Mouse (Mus musculus) CH12.LX (cell line): ENCODE measurements around the gene Eml2.

Source experiments
- CTCF ChIP-seq, 2 experiments: IDR thresholded peaks in 1 of 2; conservative IDR thresholded peaks in 1 of 2; 2 replicates each; pipeline ENCODE4 v1.5.1; 2011 to 2012; ENCODE audit warnings: low read depth in 2 of 2, low read length in 2 of 2, improper control_type of control experiment in 1 of 2, inconsistent platforms in 1 of 2, mild to moderate bottlenecking in 1 of 2, moderate library complexity in 1 of 2
- EP300 ChIP-seq: IDR thresholded peaks from 2 replicates; pipeline ENCODE4 v1.6.1; 2011; ENCODE audit warnings: low read length, improper control_type of control experiment
- MAX ChIP-seq: IDR thresholded peaks from 2 replicates; pipeline ENCODE4 v1.6.1; 2011; ENCODE audit warnings: low read length, improper control_type of control experiment
- MAZ ChIP-seq: IDR thresholded peaks from 2 replicates; pipeline ENCODE4 v1.6.1; 2012; ENCODE audit warnings: low read depth, mild to moderate bottlenecking, inconsistent platforms, low read length, improper control_type of control experiment, moderate library complexity
- MEF2A ChIP-seq: IDR thresholded peaks from 2 replicates; pipeline ENCODE4 v1.6.1; 2014; ENCODE audit warnings: low read depth, mild to moderate bottlenecking, inconsistent platforms, low read length, improper control_type of control experiment, borderline replicate concordance
- NRF1 ChIP-seq: IDR thresholded peaks from 2 replicates; pipeline ENCODE4 v1.6.1; 2014; ENCODE audit warnings: low read depth, mild to moderate bottlenecking, inconsistent platforms, low read length, improper control_type of control experiment, moderate library complexity
- POLR2A ChIP-seq: IDR thresholded peaks from 2 replicates; pipeline ENCODE4 v1.6.1; 2011; ENCODE audit warnings: low read depth, mild to moderate bottlenecking, improper control_type of control experiment, low read length
- TBP ChIP-seq: conservative IDR thresholded peaks from 2 replicates; pipeline ENCODE4 v1.6.1; 2011; ENCODE audit warnings: low read depth, low read length, improper control_type of control experiment
- ZC3H11A ChIP-seq: IDR thresholded peaks from 2 replicates; pipeline ENCODE4 v1.6.1; 2012; ENCODE audit warnings: low read depth, mild to moderate bottlenecking, inconsistent platforms, low read length, improper control_type of control experiment

DNA sequence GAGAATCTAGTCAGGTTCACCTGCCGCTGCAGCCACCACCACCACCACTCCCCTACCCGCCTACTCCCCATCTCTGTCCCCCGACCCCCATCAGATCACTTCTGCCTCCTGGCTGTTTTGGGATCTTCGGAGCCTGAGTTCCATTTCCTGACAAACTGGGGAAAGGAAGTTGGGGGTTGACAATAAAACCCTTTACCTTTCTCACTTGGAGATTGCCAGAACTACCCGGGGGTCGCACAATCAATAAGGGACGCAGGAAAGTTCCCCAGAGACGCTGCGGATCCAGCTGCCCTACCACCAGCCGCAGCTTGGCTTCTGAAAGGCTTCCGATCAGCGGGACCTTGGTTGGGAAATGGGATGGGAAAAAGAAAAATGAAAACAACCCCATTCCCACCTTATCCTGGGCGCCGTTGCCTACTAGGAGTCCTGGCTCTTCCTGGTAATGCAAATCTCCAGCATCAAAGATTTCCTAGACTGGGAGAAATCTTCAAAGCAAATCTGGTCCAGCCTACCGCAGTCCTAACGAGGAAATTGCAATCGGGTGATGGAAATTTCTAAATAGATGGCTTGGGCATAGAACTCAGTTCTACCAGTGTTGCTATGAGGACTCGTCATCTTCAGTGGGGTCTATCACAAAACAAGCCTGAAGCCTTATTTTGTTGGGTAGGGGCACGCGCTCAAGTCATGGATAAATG lies 27.9 kb upstream of the Eml2 start:
- TF ChIP-seq CTCF (conservative IDR thresholded peaks at IDR 0.05 in 1 of 2, IDR thresholded peaks at IDR 0.05 in 1 of 2; ENCODE audit: low read depth in 2 of 2, low read length in 2 of 2), result no peak
- TF ChIP-seq EP300, result no peak
- TF ChIP-seq POLR2A, result no peak
- TF ChIP-seq TBP, result no peak
- TF ChIP-seq NRF1, result no peak
- TF ChIP-seq MEF2A, result no peak
- no peak for TF ChIP-seq MAZ
- TF ChIP-seq ZC3H11A, result no peak
- TF ChIP-seq MAX, result no peak
